Mouse (Mus musculus) small intestine, adult 2 months (tissue): ENCODE measurements at regions not wholly inside any gene's neighbourhood (a gene's known extent, or its start where the extent isn't known, plus 50 kb on each side); places are given as distances from the start of the nearest gene placed in this dataset.

Source experiments
- H3K27ac ChIP-seq: fragments of 200-500 bp; 2 replicates; pipeline ENCODE4 v1.5.1; 2012; ENCODE audit warnings: low read depth, low read length, control low read depth, inconsistent platforms; ENCODE audit not compliant: insufficient read depth
- H3K27me3 ChIP-seq: fragments of 200-500 bp; 2 replicates; pipeline ENCODE4 v1.6.1; 2012; ENCODE audit warnings: mild to moderate bottlenecking, moderate library complexity, low read length, inconsistent platforms; ENCODE audit not compliant: control insufficient read depth, insufficient read depth
- H3K36me3 ChIP-seq: fragments of 200-500 bp; 2 replicates; pipeline ENCODE4 v1.6.1; 2012; ENCODE audit warnings: mild to moderate bottlenecking, low read length, control low read depth, inconsistent platforms; ENCODE audit not compliant: control insufficient read depth, insufficient read depth
- H3K4me1 ChIP-seq: fragments of 200-500 bp; 2 replicates; pipeline ENCODE4 v1.6.1; 2012; ENCODE audit warnings: low read length, inconsistent platforms, mixed read lengths; ENCODE audit not compliant: control insufficient read depth, insufficient read depth, insufficient read length
- H3K4me3 ChIP-seq: fragments of 200-500 bp; 2 replicates; pipeline ENCODE4 v1.5.1; 2012; ENCODE audit warnings: low read depth, mild to moderate bottlenecking, control low read depth, inconsistent platforms, low read length, moderate library complexity
- CTCF ChIP-seq: fragments of 200-500 bp; IDR thresholded peaks from 2 replicates; pipeline ENCODE4 v1.5.1; 2012; ENCODE audit warnings: low read depth, mild to moderate bottlenecking, control low read depth, inconsistent platforms, low read length, moderate library complexity, mixed read lengths; ENCODE audit not compliant: insufficient replicate concordance, insufficient read length; ENCODE audit errors: extremely low read depth
- POLR2A ChIP-seq: fragments of 200-500 bp; IDR thresholded peaks from 2 replicates; pipeline ENCODE4 v1.6.1; 2012; ENCODE audit warnings: low read depth, mild to moderate bottlenecking, control low read depth, inconsistent platforms, low read length, moderate library complexity
- WGBS: fragments of 180-500 bp; shearing (Covaris S2); methylation state at CpG from one replicate; pipeline ENCODE4 v1.1.7; 2018; 5-methylcytosine and 5-hydroxymethylcytosine counted together

DNA sequence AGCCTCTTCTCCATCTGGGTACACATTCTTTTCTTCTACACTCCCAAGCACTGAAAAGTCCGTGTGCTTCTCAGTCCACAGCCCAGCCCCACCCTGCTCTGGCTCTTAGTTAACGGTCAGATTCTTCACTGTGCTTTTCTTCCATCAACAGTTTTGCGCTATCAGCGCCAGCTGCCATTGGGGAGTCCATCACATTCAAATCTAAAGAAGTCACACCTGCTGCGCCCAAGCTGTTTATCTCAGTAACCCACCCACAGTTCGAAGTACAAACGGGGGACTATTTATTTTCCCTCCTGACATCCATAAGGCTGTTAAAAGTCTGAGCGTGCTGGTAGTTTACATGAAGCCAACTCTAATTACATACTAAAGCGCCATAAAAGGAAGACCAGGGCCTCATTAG lies 222.8 kb downstream of the 1500009L16Rik start:
- 18% methylated on average over 9 of the region's 9 CpGs for WGBS
- Histone ChIP-seq H3K27me3 (no peaks in the 10 kb centered on the region), H3K4me3 (no peak overlapping the region), H3K4me1 (peaks cover 12% of the 10 kb centered on the region; the same call in 1 of the 2 replicates), H3K36me3 (no peaks in the 10 kb centered on the region), H3K27ac (no peak overlapping the region)
- TF ChIP-seq POLR2A (no peak), CTCF (no peak)

DNA sequence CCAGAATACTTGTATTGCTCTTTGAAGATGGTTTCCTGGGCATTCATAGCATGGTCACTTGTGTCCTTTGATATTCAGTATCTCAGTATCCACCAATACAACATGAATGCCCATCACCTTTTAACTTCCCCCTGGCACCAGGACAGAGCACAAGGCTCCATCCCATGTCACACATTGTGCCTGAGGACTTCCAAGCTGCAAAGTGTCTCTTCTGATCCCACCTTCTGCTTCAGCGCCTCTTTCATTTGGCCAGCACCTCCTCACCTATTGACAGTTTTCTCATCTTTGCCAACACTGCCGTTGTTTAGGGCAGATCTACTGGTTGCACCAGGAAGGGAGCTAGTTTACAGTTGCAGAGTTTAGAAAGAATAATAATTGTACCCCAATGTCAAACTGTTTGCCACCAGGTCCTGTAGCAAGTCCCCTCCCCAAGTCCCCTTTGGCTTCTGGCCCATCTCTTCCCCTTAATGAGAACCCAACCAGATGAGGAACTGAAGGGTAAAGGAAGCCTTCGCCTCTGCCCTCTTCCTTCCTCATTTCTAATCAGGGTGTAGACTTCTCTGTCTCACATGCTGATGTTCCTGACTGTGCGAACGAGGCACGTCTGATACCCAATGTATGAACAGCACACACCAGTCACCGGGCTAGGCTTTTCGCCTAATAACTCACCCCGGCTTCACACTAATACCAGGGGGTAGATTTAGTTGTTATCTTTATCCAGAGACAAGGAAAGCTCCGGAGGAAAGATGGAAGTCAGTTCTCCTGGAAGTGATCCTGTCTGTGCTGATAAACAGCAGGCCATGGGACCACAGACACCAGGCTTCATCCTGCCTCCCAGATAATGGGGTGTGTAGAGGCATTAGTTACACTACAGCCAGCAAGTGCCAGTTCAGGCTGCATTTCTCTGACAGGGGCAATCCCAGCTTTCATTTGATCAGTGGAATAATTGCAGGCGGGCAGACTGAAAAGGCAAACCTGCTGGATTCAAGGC lies 223.8 kb downstream of the 1500009L16Rik start:
- H3K36me3 ChIP-seq = no peaks in the 10 kb centered on the region
- H3K4me3 ChIP-seq = no peak overlapping the region
- H3K4me1 ChIP-seq = peaks cover 7% of the 10 kb centered on the region; the same call in 1 of the 2 replicates
- 53% methylated on average over 11 of the region's 11 CpGs for WGBS
- TF ChIP-seq CTCF (no peak), POLR2A (no peak)
- H3K27me3 ChIP-seq = no peaks in the 10 kb centered on the region
- no peak overlapping the region for H3K27ac ChIP-seq

DNA sequence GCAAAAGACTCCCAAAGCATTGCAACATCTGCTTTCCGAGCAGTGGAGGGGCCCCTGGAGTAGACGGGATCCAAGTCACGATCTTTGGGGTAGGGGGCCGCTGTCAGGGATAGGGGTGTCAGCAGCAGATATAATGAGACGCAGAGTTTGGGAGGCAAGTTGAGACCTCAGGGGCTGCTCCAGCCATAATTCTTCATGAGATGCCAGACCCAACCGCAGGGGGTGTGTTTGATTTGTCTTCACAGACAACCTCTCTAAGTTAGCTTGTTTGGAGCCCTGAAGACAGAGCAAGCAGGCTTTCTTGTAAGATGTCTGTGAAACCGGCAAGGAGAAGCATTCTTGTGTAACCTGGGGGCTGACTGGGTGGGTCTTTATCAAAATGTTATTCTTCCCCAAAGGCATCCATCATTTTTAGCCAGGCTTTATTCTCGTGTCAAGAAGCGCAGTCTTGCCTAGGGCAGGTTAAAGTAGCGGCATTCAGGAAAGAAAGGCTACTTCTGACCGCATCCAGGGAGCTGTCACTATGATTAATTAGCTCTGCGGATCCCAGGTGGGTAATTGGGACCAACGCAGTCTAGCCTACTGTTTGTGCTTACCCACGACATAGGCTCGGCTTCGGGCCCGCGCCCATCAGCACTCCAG lies 234.6 kb downstream of the 1500009L16Rik start:
- Histone ChIP-seq H3K27ac (no peak overlapping the region), H3K4me1 (no peaks in the 10 kb centered on the region), H3K36me3 (no peaks in the 10 kb centered on the region), H3K27me3 (no peaks in the 10 kb centered on the region), H3K4me3 (no peak overlapping the region)
- no peak for TF ChIP-seq CTCF
- TF ChIP-seq POLR2A = no peak
- 71% methylated on average over 18 of the region's 18 CpGs for WGBS

DNA sequence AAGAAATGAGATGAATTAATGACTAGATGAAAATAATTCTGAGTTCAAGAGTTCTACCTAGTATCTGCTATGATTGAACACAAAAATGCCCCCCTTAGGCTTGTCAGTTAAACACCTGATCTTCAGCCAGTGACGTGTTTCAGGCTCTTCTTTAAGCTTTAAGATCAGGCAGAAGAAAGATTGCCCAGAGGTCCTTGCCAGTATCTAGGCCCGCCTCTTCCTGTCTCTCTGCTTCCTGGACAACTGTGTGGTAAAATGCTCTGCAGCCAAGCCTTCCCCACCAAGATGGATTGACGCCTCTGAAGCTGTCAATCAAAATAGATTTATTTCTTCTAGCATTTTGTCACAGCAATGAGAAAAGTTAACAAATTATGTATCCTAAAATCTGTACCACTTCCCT lies 235.7 kb downstream of the 1500009L16Rik start:
- TF ChIP-seq CTCF (no peak), POLR2A (no peak)
- H3K4me1 ChIP-seq = no peaks in the 10 kb centered on the region
- no peaks in the 10 kb centered on the region for H3K36me3 ChIP-seq
- WGBS = 92% methylated on average over 3 of the region's 3 CpGs
- no peaks in the 10 kb centered on the region for H3K27me3 ChIP-seq
- H3K4me3 ChIP-seq = no peak overlapping the region
- no peak overlapping the region for H3K27ac ChIP-seq

GRCm38 (mm10) chr10:83958826-83959225 lies 236.2 kb downstream of the 1500009L16Rik start:
- H3K27me3 ChIP-seq = no peaks in the 10 kb centered on the region
- no peak for TF ChIP-seq CTCF
- no peak for TF ChIP-seq POLR2A
- WGBS = 84% methylated on average over 2 of the region's 2 CpGs
- no peak overlapping the region for H3K4me3 ChIP-seq
- H3K4me1 ChIP-seq = no peaks in the 10 kb centered on the region
- H3K36me3 ChIP-seq = no peaks in the 10 kb centered on the region
- no peak overlapping the region for H3K27ac ChIP-seq

DNA sequence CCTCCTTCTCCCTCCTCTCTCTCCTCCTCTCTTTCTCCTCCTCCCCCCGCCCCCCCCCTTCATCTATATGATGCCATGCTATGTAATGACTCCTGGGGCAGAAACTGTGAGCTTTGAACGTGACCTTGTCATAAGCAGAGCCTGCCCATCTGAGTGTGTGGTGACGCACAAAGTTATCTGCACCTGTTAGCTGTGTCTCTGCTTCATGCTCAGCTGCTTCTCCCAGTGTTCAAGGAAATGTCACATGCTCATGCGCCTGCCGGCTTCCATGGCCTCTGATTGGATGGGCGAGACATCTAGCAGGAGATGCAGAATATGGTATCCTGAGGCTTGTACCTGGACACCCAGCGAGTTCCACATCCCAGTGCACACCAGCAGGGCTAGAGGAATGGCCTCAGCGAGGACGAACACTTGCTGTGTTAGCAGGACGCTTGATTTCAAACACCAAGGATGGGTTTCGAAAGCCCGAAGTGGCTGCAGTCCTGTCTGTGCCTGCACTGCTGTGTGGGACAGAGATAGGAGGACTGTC lies 240.6 kb downstream of the 1500009L16Rik start:
- Histone ChIP-seq H3K4me3 (no peak overlapping the region), H3K4me1 (no peaks in the 10 kb centered on the region)

More for the DNA sequence above, 240.6 kb downstream of the 1500009L16Rik start:
- Histone ChIP-seq H3K36me3 (no peaks in the 10 kb centered on the region), H3K27me3 (no peaks in the 10 kb centered on the region), H3K27ac (no peak overlapping the region)
- TF ChIP-seq CTCF (no peak), POLR2A (no peak)
- WGBS = 76% methylated on average over 12 of the region's 12 CpGs
